Mouse (Mus musculus): ENCODE measurements at regions not wholly inside any gene's neighbourhood (a gene's known extent, or its start where the extent isn't known, plus 50 kb on each side); places are given as distances from the start of the nearest gene placed in this dataset.
"Not testable (repeated sequence)": the region's sequence is repeated elsewhere in the genome, so short reads cannot be mapped to it uniquely, and the experiment has no call there.

DNA sequence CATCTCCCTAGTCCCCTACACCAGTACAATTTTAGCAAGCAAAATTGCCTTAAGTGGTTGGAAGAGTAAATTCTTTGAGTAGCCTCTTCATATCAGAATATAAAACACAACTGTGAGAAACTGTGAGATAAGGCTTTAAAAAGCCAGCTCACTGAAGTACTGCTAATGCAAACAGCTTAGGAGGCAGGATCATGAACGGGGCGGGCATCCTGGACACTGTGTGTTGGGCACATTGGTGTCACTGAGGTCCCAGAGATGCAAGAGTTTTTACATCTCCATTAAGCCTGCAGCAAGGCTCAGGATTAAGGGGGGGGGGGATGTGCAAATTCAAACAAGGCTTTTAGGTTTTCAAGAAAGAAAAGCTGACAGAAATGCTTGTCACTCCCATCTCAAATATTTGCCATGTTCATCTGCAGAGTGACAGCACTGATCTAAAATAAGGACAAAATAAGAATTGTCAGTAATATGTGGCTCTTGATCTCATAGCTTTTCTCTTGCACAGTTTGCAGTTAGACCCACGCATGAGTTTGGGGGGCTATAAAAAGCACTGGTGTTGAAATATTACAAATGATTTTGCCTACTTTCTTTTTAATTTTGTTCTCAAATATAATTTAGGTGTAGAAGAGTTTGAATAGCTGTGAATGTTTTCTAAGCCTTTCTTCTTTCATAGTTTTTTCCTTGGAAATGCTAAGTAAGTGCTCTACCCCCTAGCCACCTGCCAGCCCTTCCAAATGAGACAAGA lies 156.2 kb downstream of the Enc1 start:
- DNase-seq (ENCODE audit: extremely low read depth, low read depth) = no peak

DNA sequence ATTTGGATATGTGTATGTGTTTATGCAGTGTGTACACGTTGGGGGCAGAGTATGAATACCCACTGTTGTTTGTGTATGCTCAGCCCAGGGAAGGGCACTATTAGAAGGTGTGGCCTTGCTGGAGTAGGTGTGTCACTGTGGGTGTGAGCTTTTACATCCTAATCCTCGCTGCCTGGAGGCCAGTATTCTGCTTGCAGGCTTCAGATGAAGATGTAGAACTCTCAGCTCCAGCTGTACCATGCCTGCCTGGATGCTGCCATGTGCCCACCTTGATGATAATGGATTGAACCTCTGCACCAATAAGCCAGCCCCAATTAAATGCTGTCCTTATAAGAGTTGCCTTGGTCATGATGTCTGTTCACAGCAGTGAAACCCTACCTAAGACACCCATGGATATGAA lies 155.4 kb downstream of the Enc1 start:
- DNase-seq (ENCODE audit: extremely low read depth, low read depth) = not testable (repeated sequence)

DNA sequence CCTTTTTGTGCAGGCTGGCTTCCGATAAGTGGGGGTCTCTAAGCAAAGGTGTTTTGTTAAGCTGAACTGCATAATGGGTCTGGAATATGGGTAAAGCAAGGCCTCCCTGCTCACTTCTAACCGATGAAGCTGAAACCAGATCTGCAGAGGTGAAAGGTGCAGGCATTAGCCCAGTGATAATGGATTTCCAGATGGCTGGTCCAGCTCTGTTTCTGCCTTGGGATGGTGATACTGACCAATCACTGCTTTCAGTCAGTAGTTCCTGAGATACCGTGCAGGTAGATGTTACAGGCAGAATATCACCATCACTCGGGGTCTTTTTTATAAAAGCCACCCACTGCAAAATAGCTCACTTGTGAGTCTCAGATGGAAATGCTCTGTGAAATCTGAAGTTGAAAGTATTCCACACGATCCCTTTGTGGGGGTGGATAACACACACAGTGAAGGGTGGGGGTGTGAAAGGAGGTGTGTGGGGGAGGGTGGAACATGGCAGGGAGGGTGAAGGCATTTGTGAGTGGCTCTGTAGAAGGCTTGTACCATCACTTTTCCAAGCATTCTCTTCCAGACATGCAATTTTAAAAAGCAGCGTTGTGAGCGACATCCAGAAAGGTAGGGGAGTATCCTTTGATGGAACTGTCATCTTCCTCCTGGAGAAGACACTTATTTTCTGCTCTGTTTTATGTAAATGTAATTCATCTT lies 154.0 kb downstream of the Enc1 start:
- no peak for DNase-seq (ENCODE audit: extremely low read depth, low read depth)

DNA sequence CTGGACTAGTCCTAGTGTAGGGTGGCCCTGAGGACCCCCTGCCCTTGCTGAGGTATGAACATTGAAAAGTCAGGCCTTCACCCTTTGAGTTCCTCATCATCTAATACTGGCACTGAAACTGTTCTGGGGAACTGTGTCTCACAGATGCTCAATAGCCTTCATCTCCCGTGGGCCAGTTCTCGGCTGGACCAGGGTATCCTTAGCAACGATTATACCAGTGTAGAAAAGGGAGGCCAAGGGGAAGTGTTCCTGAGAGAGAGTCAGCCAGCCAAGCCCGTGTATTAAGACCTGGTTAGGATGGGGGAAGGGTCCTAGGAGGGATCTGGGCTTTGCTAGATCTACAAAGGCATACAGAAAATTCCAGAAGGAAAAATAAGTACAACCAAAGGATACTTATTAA lies 153.2 kb downstream of the Enc1 start:
- DNase-seq (ENCODE audit: extremely low read depth, low read depth) = no peak

DNA sequence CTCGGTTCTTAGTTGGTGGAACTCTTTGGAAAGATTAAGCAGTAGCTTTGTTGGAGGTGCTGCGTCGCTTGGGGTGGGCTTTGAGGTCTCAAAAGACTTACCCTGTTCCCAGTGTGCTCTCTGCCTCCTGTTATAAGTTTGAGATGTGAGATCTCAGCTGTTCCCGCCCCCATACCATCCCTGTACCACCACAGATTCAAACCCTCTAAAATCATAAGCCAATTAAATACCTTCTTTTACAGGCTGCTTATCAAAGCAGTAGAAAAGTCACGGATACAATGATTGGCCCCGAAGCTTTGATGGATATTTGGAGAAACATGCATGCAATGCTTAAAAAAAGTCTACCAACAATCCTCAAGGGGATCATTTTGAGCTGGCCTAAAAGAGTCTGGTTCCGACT lies 152.6 kb downstream of the Enc1 start:
- no peak for DNase-seq (ENCODE audit: extremely low read depth, low read depth)

DNA sequence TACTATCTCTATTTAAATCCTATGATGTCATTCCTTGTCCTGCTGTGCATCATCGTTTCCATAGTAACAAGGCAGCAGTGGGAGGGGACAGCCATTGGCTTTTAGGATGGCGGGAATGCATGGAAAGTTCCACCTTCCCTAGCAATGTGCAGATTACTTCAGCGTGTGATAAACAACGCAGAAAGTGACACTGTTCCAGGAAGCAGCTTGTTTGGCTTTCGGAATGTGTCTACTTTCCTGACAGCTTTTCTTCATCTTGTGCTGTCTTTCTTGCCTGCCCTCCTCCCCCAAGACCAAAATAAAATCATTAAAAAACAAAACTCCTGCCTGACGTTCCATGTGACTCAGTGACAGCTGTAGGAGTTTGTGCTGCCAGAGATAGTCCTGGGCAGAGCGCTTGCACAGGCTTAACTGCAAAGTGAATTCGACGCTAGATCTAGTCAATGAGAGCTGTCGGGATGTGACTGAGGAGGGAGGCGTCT lies 149.6 kb downstream of the Enc1 start:
- no peak for DNase-seq (ENCODE audit: extremely low read depth, low read depth)

DNA sequence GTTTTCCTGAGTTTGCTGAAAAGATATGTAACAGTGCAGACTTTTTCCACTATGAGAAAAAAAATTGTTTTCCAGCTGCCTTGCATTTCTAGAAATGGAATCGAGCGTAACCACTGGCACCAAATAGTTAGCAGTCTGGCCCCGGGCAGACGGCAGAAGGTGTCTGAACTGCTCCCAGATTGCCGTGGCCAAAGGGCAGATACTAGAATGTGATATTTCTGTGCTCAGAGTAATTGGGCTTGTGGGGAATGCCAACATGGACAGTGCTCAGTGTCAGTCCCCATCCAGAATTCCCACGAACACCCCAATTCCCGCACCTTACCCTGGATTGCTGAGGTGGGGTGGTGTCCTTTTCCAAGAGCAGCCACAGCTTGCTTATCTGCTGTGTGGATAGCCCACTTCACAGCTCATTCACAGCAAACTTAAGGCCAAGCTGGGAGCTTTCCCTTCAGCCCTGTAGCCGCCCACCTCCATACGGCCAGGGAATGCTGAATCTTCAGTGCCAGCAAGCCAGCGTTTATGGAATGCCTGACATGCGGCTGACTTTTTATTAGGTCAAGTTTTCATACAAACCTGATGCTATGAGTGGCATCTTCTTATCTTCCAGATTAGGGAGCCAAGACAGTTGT lies 148.1 kb downstream of the Enc1 start:
- no peak for DNase-seq (ENCODE audit: extremely low read depth, low read depth)

DNA sequence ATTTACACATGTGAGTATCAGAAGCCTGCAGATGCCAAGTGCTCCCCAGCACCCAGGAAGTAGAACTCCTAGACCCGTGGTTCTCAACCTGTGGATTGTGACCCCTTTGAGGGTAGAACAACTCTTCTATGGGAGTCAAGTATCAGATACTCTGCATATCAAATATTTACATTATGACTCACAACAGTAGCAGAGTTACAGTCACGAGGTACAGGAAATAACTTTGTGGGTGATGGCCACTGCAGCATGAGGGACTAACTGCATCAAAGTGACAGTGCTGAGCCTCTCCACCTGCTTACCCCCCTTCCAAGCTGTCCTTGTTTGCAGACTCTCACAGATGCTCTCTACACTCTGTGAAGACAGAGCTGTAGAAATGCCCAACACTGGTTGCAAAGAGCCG lies 145.6 kb downstream of the Enc1 start:
- no peak for DNase-seq (ENCODE audit: extremely low read depth, low read depth)

DNA sequence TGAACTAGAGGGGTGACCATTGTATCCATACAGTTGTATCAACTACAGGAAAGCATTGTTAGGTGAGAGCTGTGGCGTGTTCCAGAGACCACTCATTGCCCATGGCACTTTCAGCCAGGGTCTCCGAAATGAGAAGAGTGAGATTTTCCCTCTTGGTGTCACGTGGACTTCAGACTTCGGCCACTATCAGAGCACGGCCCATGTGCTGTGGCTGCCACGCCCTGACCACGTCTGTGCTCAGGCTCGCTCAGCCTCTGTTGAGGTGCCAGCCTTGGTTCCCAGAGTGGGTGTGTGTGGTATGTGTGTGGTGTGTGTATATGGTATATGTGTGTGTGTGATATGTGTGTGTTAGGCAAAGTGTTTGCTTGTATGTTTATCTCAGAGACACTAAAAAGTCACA lies 144.6 kb downstream of the Enc1 start:
- DNase-seq (ENCODE audit: extremely low read depth, low read depth) = no peak

DNA sequence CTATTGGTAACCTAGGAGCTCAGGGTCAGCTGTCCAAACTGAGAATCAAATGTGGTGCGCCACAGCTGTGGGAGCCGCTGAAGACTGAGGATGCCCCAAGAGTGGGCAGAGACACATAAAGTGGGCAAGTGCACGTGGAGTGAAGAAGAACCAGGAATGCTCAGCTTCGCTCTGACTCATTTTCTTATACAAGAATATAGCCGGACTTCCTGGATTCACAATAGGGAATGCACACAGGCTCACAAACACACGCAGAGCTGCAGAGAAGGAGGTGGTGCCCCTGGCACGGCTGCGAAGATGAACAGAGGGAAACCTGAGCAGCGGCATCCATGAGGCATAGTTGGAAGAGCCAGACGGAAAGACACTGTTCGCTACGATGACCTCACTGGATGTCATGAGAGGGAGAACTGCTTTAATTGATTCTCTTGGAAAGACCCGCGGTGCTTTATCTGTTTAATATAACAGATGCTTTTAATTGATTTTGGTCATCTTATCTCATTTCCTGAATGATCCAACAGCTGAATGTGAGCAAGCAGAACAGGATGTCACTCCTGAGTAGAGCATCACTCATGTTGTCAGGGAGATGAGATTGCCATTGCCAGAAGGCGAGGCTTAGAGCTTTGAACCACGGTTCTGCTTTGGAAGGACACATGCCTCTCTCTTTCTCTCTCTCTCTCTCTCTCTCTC lies 143.3 kb downstream of the Enc1 start:
- DNase-seq (ENCODE audit: extremely low read depth, low read depth) = no peak

DNA sequence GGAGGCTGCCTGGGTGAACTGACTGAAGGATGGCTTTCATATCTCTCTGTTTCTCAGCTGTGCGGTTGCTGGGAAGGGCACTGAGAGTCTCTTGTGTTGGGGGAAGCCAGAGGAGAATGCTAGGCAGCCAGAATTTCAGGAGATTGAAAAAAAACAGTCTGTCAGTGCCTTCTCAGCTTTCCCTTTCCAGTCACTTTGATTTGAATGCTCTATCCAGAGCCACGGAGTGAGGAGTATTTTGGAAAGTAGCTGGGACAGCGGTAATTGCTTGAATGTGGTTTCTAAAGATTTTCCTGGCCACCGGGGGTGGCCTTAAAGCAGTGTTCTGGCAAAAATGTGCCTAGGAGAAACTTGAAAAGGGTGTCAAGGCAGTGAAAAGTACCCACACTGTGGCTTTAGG lies 142.4 kb downstream of the Enc1 start:
- DNase-seq (ENCODE audit: extremely low read depth, low read depth) = no peak

DNA sequence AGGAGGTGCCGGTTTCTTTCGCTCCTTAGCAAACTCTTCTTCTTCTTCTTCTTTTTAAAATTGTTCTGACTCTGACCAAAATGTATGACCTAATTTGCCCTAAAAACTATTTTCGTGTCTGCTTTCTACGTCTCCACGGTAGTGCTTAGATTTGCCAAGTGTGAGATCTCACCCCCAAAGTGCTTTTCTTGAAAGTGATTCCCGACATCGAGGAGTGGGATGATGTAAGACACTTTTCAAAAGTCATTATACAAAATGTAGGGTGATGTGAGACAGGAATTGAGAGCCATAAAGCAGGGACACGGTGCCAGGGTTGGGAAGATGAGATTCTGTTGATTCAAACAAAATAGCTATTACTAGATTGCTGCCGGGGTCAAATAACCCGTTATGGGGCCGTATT lies 139.5 kb downstream of the Enc1 start:
- DNase-seq (ENCODE audit: extremely low read depth, low read depth) = no peak

DNA sequence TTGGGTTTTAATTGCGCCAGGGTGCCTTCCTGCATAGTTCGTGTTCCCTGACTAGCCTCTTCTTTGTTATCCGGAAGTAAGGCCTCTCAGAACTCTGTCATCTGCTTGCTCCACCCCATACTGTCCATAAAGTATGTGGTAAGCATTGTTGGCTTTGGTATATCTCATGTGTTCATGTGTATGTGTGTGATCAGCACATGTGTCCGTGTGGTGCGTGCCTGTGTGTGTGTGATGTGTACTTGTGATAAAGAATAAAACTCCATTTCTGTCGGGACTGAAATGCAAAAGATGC lies 135.3 kb downstream of the Enc1 start:
- no peak for DNase-seq (ENCODE audit: extremely low read depth, low read depth)

DNA sequence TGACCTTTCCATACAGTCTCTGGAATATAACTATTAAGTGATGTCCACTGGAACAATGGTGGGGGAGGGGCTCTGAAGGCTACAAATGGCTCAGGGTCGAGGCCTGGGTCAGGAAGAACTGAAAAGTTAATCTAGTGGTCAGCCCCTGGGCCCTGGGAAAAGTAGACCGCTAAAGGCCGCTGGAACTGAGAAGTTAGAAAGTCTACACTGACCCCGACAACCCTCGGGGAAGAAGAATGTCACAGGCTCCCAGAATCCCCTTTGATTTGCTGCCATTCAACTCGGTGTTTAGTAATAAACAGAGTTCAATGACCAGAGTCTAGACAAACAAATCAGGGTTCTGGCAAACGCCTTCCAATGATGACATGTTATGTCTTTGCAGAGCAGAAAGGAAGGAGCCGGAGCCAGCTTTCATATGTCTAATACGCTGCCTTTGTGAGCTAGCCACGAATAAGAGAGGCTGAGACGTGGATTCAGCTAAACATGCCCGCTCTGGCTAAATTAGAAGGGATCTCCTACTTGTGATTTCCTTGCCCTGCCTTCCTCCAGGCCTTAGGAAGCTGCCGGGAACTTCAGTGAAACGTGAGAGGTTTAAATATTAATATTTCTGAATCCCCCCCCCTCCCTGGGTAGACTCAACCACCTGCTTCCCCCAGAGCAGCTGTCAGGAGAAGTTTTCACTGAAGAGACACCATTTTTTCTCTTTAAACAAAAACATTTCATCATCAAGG lies 134.8 kb downstream of the Enc1 start:
- no peak for DNase-seq (ENCODE audit: extremely low read depth, low read depth)

DNA sequence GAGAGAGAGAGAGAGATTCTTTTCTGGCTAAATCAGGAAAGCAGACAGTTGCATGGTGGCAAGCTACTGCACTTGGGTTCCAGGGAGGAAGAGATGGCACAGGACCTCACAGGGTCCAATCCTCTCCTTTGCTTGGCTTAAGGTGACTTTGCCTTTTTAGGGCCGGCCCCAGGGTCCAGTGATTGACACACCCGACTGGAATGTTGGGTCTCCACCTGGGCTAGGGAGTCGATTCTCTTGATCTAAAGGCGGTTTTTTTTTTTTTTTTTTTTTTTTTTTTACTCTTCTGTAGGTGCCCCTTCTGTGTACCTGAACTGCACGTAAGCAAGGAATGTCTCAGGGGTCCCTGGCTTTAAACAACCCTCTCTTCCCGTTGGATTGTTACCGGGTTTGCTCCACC lies 131.4 kb downstream of the Enc1 start:
- no peak for DNase-seq (ENCODE audit: extremely low read depth, low read depth)

DNA sequence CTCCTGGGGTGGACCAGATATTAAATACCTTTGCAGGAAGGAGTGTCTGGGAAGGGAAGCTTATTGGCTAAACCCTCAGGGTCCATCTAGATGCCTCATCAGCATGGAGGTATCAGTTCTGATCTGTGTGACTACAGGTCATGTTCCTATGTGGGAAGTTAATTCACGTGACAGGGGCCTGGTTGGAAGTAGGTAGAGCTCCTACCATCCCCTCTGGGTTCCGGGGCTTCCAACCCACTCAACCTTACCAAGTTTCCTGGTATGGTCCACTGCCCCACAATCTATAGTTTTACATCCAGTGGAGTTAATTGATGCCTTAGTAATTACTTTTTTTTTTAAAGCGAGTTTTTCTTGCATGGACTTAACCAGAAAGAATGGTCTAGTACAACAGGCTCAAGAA lies 130.3 kb downstream of the Enc1 start:
- no peak for DNase-seq (ENCODE audit: extremely low read depth, low read depth)

DNA sequence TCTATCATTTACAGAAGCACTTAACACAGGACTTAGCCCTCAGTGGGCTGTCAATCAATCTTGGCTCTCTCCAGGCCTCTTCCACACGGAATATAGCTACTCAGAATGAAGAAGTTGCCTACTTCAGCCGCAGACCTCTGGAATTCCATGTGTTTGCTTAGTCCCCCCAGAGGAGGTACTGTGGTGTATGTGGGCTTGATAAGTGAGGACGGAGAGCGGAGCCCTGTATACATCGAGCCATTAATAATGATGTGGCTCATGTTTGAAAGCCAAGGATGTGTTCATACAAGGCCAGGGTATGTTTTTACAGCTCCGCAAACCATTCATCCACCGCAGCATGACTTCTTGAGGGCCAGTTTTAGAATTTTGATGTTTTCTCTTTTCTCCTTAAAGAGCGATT lies 125.8 kb downstream of the Enc1 start:
- no peak for DNase-seq (ENCODE audit: extremely low read depth, low read depth)

DNA sequence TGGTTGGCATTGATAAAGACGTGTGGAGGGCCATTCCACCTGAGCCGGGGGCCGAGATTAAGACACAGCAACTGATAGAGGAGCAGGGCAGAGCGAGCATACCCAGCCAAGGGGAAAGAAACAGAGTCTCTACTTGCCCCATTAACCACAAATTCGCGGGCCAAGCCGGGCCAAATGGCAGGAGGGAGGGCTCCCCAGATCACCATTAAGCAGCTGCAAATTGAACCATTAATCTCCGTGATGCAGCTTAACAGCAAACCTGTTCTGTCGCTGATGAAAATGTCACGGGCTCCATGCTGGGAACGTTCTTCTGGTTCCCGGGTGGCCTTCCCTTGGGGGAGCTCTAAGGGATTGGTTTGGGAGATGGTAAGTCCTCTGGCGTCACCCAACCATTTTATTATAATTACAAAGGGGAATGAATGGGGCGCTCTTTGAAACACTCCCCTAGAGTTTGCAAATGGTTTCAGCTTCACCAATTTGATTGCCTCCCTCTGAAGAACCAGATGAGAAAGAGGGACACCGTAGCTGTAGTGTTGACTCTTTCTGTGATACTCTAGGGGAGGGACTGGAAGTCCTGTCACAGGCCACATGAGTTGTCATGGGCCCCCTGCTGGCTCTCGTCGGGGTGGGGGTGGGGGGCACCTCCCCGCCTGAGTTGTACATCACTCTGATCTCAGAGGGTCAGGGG lies 124.8 kb downstream of the Enc1 start:
- DNase-seq (ENCODE audit: extremely low read depth, low read depth) = no peak

DNA sequence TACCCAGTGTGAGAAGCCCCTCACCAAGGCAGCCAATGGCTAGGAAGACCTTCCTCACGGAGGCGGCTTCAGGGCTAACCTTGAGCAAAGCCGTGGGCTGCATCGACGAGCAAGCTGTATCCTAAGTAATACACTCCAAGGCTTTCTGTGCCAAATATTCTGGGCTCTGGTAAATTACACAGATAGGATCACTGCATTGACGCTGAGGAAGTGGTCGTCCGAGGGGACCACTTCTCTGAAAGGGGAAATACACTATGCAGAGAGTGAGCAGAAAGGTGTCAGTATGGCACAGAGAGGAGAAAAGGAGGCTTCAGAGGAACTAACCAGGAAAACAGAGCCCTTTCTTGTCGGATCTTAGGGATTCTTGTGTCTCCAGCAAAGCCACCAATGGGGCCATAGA lies 124.1 kb downstream of the Enc1 start:
- no peak for DNase-seq (ENCODE audit: extremely low read depth, low read depth)

DNA sequence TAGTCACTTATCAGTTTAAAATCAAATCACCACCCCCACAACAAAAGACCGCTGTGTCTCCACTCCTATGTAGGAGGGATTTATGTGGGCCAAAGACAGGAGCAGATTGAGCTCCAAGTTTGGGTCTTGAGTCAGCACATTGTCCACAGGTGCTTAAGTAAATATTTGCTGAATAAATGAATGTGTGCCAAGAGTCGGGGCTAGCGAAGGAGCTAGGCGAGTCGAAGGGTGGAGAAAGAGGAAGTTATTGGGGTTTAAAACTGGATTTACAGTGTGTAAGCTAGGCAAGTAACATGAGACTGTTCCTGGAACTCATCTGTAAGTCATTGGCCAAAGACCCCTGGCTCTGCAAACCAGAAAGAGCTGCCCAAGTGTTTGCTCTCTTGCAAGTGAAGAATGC lies 122.9 kb downstream of the Enc1 start:
- DNase-seq (ENCODE audit: extremely low read depth, low read depth) = no peak

DNA sequence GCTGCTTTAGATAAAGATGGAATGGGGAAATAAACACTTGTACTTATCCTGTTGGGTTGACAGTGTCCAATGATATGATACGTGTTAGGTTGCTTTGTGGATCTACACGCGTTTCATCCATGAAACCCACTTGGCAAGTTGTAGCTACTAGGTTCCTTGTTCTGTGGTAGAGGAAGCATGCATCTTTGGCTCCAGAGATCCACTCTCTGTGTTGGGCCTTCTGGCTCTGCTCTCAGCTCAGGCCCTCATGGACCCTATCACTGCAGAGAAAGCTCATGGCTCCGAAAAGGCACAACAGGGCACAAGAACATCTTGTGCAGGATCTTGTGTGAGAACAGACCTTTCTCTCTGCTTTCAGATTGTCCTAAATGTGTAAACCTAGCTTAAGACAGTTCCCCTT lies 122.3 kb downstream of the Enc1 start:
- no peak for DNase-seq (ENCODE audit: extremely low read depth, low read depth)
